8 mouse cellular contexts compared by ENCODE assay signal in the genomic region with DNA sequence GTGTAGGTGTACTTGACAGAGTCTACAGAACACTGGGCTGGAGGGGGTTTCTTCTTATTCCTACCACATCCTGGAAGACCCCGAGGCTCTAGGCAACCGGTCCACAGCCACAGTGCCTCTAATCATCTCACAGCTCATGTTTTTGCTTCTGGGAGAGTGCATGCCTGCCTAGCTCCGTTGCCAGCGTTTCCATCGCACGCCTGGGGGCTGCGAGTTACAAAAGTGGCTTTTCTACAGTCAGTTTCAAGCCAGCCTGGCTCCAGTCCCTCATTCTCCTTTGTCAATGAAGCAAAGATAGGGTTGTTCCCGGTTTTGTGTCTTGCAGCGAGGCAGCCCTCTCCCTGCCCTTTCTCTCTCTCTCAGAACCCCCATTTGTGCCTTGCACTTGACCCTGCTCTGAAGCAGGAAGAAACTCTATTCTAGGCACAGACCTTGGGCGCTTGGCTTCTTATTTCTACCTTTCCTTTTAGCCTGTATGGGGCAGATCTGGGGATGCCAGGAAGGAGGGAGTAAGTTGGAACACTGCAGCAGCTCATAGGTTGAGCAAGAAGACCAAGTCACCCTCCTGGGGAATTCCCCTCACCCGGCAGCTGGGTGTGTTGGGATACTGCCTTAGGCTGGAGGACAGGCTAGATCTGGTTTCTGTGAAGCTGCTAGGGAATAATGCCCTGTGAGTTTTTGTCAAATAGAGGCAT. TPM values are rescaled to one million over a fixed set of nuclear protein-coding genes. Genes with fewer than 3 reads are reported as not detected.
A peak's percentile ranks its signal among the peaks of the same experiment; 100 is the strongest.
DNase-seq lines count a peak whose midpoint lies in the region; ATAC-seq and TF ChIP-seq lines count a peak whose summit lies in the region.

No protein-coding gene starts in this region.

- H3K27me3 ChIP-seq in lung, embryonic 14.5 days (ENCODE audit: insufficient read depth, low read length): no peaks in the 10 kb centered on the region

- peak; percentile 68; the same call in 1 of the 2 replicates for ATAC-seq in lung, embryonic 14.5 days (ENCODE audit: insufficient read depth)

- peaks cover 4% of the 10 kb centered on the region; the same call in 1 of the 2 replicates for H3K4me1 ChIP-seq in lung, embryonic 14.5 days (ENCODE audit: insufficient read depth)

- peak; percentile 47 for DNase-seq in adrenal gland, postnatal 10 days
- no peak for DNase-seq in adrenal gland, postnatal 36 days
- peak; percentile 43 for DNase-seq in lung, embryonic 14.5 days
- no peak for DNase-seq in lung, postnatal 25 days (ENCODE audit: low spot score)
- DNase-seq in fibroblast of lung, adult 2 months (ENCODE audit: low read depth): peak; percentile 51
- DNase-seq in lung, postnatal 36 days: peak; percentile 23
- DNase-seq in spleen, postnatal 4 days (ENCODE audit: low spot score in 2 of 2): no peak
- DNase-seq in ovary, postnatal 10 days (ENCODE audit: low spot score): no peak

- H3K4me3 ChIP-seq in lung, embryonic 14.5 days (ENCODE audit: low read depth, low read length): no peak overlapping the region

- H3K9ac ChIP-seq in lung, embryonic 14.5 days: no peak overlapping the region

- TF ChIP-seq CTCF in lung, embryonic 14.5 days (IDR thresholded peaks at IDR 0.05; ENCODE audit: low read depth): no peak

- no peak overlapping the region for H3K4me2 ChIP-seq in lung, embryonic 14.5 days

- H3K9me3 ChIP-seq in lung, embryonic 14.5 days (ENCODE audit: low read depth, low read length): no peaks in the 10 kb centered on the region

- H3K36me3 ChIP-seq in lung, embryonic 14.5 days (ENCODE audit: insufficient read depth): no peaks in the 10 kb centered on the region

- 33% methylated on average over 11 of the region's 11 CpGs for WGBS in lung, embryonic 14.5 days

- H3K27ac ChIP-seq in lung, embryonic 14.5 days (ENCODE audit: low read depth): no peak overlapping the region

RNA-seq across cellular contexts. Expression of a gene that starts 37.4 kb away (rescaled TPM):
- 10 to 100 TPM in 1 of 2 experiments, 1 to 10 TPM in 1; 5.7 to 10.6 TPM for total RNA-seq in adrenal gland, postnatal 10 days (2021)
- total RNA-seq in adrenal gland, postnatal 36 days (2021): 1 to 10 TPM; 2.3 to 3.6 TPM
- polyA plus RNA-seq in lung, embryonic 14.5 days (2014; fragmentation: Nextera tagmentation; extraction: Ambion mirVana): 55.1 and 56.6 TPM in 2 replicates

Comparison
In these comparisons a context has a peak if more than half of its experiments do, and no peak if none do; other contexts are left out.
1. DNase-seq: peak in adrenal gland, postnatal 10 days (single experiment), lung, embryonic 14.5 days (single experiment), fibroblast of lung, adult 2 months (single experiment) and lung, postnatal 36 days (single experiment); none in adrenal gland, postnatal 36 days (0 of 2), lung, postnatal 25 days (single experiment), spleen, postnatal 4 days (0 of 2) and ovary, postnatal 10 days (single experiment).